Mouse (Mus musculus) limb, embryonic 13.5 days (tissue): Measurements from ENCODE around the gene Spata9. TPM values are rescaled to one million over a fixed set of nuclear protein-coding genes. Genes with fewer than 3 reads are reported as not detected.

Experiments used
- ATAC-seq: fragments of 200-750 bp; cut with Nextera tagmentation; 2 replicates; pipeline ENCODE4 v1.8.0; 2017; ENCODE audit warnings: low read depth, moderate number of reproducible peaks, moderate TSS enrichment; ENCODE audit not compliant: low FRiP score
- H3K27ac ChIP-seq: fragments of 300-500 bp; sonication (generic); 2 replicates; pipeline ENCODE4 v1.5.1; 2015; ENCODE audit warnings: inconsistent platforms, mild to moderate bottlenecking, moderate library complexity
- H3K27me3 ChIP-seq: fragments of 300-500 bp; sonication (generic); 2 replicates; pipeline ENCODE4 v1.6.1; 2015; ENCODE audit warnings: mild to moderate bottlenecking, inconsistent platforms
- H3K36me3 ChIP-seq: fragments of 300-500 bp; sonication (generic); 2 replicates; pipeline ENCODE4 v1.6.1; 2015; ENCODE audit warnings: inconsistent platforms, mild to moderate bottlenecking, moderate library complexity
- H3K4me1 ChIP-seq: fragments of 300-500 bp; sonication (generic); 2 replicates; pipeline ENCODE4 v1.6.1; 2015; ENCODE audit warnings: inconsistent platforms
- H3K4me2 ChIP-seq: fragments of 300-500 bp; sonication (generic); replicated peaks from 2 replicates; pipeline ENCODE4 v1.6.1; 2015; ENCODE audit warnings: inconsistent platforms, mild to moderate bottlenecking, moderate library complexity
- H3K4me3 ChIP-seq: fragments of 300-500 bp; sonication (generic); 2 replicates; pipeline ENCODE4 v1.5.1; 2015; ENCODE audit warnings: moderate library complexity, mild to moderate bottlenecking, inconsistent platforms
- H3K9ac ChIP-seq: fragments of 300-500 bp; sonication (generic); 2 replicates; pipeline ENCODE4 v1.6.1; 2015; ENCODE audit warnings: mild to moderate bottlenecking, inconsistent platforms
- H3K9me3 ChIP-seq: fragments of 300-500 bp; sonication (generic); 2 replicates; pipeline ENCODE4 v1.6.1; 2016; ENCODE audit warnings: inconsistent platforms
- WGBS: fragments of 180-500 bp; shearing (Covaris S2); methylation state at CpG from one replicate; pipeline ENCODE4 v1.1.7; 2015; 5-methylcytosine and 5-hydroxymethylcytosine counted together
- polyA plus RNA-seq: library from polyadenylated mRNA; unstranded; fragments of >200 nt; fragmentation: Nextera tagmentation; extraction: Ambion mirVana; gene quantifications from 2 replicates; pipeline ENCODE4 v1.2.1, GENCODE M21; 2015

Gene Spata9
- polyA plus RNA-seq, 1 experiment from 2014 or later, result 0.93 TPM

- Histone ChIP-seq H3K27ac (peak overlapping the region; percentile 100), H3K9me3 (no peaks in the 10 kb centered on the region), H3K4me2 (peak overlapping the region; percentile 73), H3K36me3 (peaks cover 6% of the 10 kb centered on the region), H3K27me3 (no peaks in the 10 kb centered on the region), H3K9ac (peak overlapping the region; percentile 99), H3K4me1 (peaks cover 21% of the 10 kb centered on the region), H3K4me3 (peak overlapping the region; percentile 84)
- ATAC-seq, result peak; percentile 29; the same call in 1 of the 2 replicates
- 2% methylated on average over 7 of the region's 7 CpGs for WGBS
Measured at GRCm38 (mm10) chr13:75944044-75944820, 22.7 kb upstream of the Spata9 start.

GRCm38 (mm10) chr13:75950295-75950694 lies 16.7 kb upstream of the Spata9 start:
- H3K36me3 ChIP-seq, result no peaks in the 10 kb centered on the region
- no peak overlapping the region for H3K4me3 ChIP-seq
- WGBS, result 14% methylated on average over 1 of the region's 1 CpGs
- no peak overlapping the region for H3K4me2 ChIP-seq
- no peak overlapping the region for H3K27ac ChIP-seq
- H3K4me1 ChIP-seq, result peaks cover 7% of the 10 kb centered on the region
- H3K27me3 ChIP-seq, result no peaks in the 10 kb centered on the region
- H3K9ac ChIP-seq, result no peak overlapping the region
- no peaks in the 10 kb centered on the region for H3K9me3 ChIP-seq
- peak; percentile 67; the same call in 1 of the 2 replicates for ATAC-seq

- Histone ChIP-seq H3K4me3 (no peak overlapping the region), H3K27me3 (no peaks in the 10 kb centered on the region), H3K4me1 (peaks cover 3% of the 10 kb centered on the region), H3K9ac (no peak overlapping the region), H3K9me3 (no peaks in the 10 kb centered on the region; the same call in 1 of the 2 replicates), H3K27ac (no peak overlapping the region), H3K4me2 (no peak overlapping the region), H3K36me3 (no peaks in the 10 kb centered on the region)
- peak; percentile 15; the same call in 1 of the 2 replicates for ATAC-seq
Measured at GRCm38 (mm10) chr13:75955357-75955992, 11.5 kb upstream of the Spata9 start.

GRCm38 (mm10) chr13:75974481-75974880 lies 7.5 kb downstream of the Spata9 start:
- Histone ChIP-seq H3K27me3 (no peaks in the 10 kb centered on the region), H3K4me2 (no peak overlapping the region), H3K4me1 (no peaks in the 10 kb centered on the region), H3K9me3 (no peaks in the 10 kb centered on the region), H3K9ac (no peak overlapping the region), H3K36me3 (no peaks in the 10 kb centered on the region), H3K4me3 (no peak overlapping the region), H3K27ac (no peak overlapping the region)
- no peak for ATAC-seq
- WGBS, result 86% methylated on average over 2 of the region's 2 CpGs

- H3K4me2 ChIP-seq, result no peak overlapping the region
- H3K4me3 ChIP-seq, result no peak overlapping the region
- H3K36me3 ChIP-seq, result no peaks in the 10 kb centered on the region
- H3K9me3 ChIP-seq, result no peaks in the 10 kb centered on the region
- H3K27me3 ChIP-seq, result no peaks in the 10 kb centered on the region
- WGBS, result 67% methylated on average over 1 of the region's 1 CpGs
- ATAC-seq, result no peak
- H3K27ac ChIP-seq, result no peak overlapping the region
- no peak overlapping the region for H3K9ac ChIP-seq
- no peaks in the 10 kb centered on the region for H3K4me1 ChIP-seq
Measured at GRCm38 (mm10) chr13:75975629-75976028, 8.7 kb downstream of the Spata9 start.

GRCm38 (mm10) chr13:75976218-75976617 lies 9.3 kb downstream of the Spata9 start:
- no peaks in the 10 kb centered on the region for H3K4me1 ChIP-seq
- H3K36me3 ChIP-seq, result no peaks in the 10 kb centered on the region
- H3K9ac ChIP-seq, result no peak overlapping the region
- no peaks in the 10 kb centered on the region for H3K27me3 ChIP-seq
- no peak overlapping the region for H3K27ac ChIP-seq
- no peak for ATAC-seq
- no peak overlapping the region for H3K4me2 ChIP-seq
- H3K9me3 ChIP-seq, result no peaks in the 10 kb centered on the region
- no peak overlapping the region for H3K4me3 ChIP-seq
- WGBS, result 91% methylated on average over 2 of the region's 2 CpGs

- Histone ChIP-seq H3K36me3 (no peaks in the 10 kb centered on the region), H3K9me3 (no peaks in the 10 kb centered on the region), H3K9ac (no peak overlapping the region), H3K4me3 (no peak overlapping the region), H3K4me1 (no peaks in the 10 kb centered on the region), H3K4me2 (no peak overlapping the region), H3K27me3 (no peaks in the 10 kb centered on the region), H3K27ac (no peak overlapping the region)
- 77% methylated on average over 2 of the region's 2 CpGs for WGBS
- ATAC-seq, result no peak
Measured at GRCm38 (mm10) chr13:75976649-75977048, 9.7 kb downstream of the Spata9 start.

GRCm38 (mm10) chr13:75981901-75982300 lies 15.0 kb downstream of the Spata9 start:
- Histone ChIP-seq H3K27me3 (no peaks in the 10 kb centered on the region), H3K27ac (no peak overlapping the region), H3K4me3 (no peak overlapping the region), H3K36me3 (no peaks in the 10 kb centered on the region), H3K9ac (no peak overlapping the region), H3K9me3 (no peaks in the 10 kb centered on the region), H3K4me1 (no peaks in the 10 kb centered on the region), H3K4me2 (no peak overlapping the region)
- ATAC-seq, result no peak

GRCm38 (mm10) chr13:75988096-75988495 lies 21.1 kb downstream of the Spata9 start:
- H3K4me2 ChIP-seq, result no peak overlapping the region
- H3K9me3 ChIP-seq, result no peaks in the 10 kb centered on the region
- H3K27me3 ChIP-seq, result no peaks in the 10 kb centered on the region
- H3K36me3 ChIP-seq, result no peaks in the 10 kb centered on the region
- H3K27ac ChIP-seq, result no peak overlapping the region
- H3K4me3 ChIP-seq, result no peak overlapping the region
- WGBS, result 94% methylated on average over 1 of the region's 1 CpGs
- no peak for ATAC-seq
- H3K9ac ChIP-seq, result no peak overlapping the region
- peaks cover 7% of the 10 kb centered on the region for H3K4me1 ChIP-seq

- ATAC-seq, result peak; percentile 92
- Histone ChIP-seq H3K27ac (no peak overlapping the region; the same call in 1 of the 2 replicates), H3K4me1 (peaks cover 7% of the 10 kb centered on the region), H3K9me3 (peaks cover 12% of the 10 kb centered on the region), H3K9ac (no peak overlapping the region), H3K4me3 (no peak overlapping the region), H3K27me3 (no peaks in the 10 kb centered on the region), H3K4me2 (0 out of 2 replicates have a peak overlapping the region, but pooled peaks have one; percentile 1), H3K36me3 (peaks cover 5% of the 10 kb centered on the region; the same call in 1 of the 2 replicates)
- WGBS, result 13% methylated on average over 9 of the region's 9 CpGs
Measured at GRCm38 (mm10) chr13:75992169-75993028, 25.4 kb downstream of the Spata9 start.

- no peak overlapping the region for H3K9ac ChIP-seq
- H3K27ac ChIP-seq, result no peak overlapping the region
- H3K4me2 ChIP-seq, result no peak overlapping the region
- H3K4me3 ChIP-seq, result no peak overlapping the region
- WGBS, result 68% methylated on average over 3 of the region's 3 CpGs
- no peaks in the 10 kb centered on the region for H3K27me3 ChIP-seq
- H3K36me3 ChIP-seq, result peaks cover 19% of the 10 kb centered on the region
- H3K4me1 ChIP-seq, result no peaks in the 10 kb centered on the region
- H3K9me3 ChIP-seq, result no peaks in the 10 kb centered on the region; the same call in 1 of the 2 replicates
- ATAC-seq, result no peak
Measured at GRCm38 (mm10) chr13:76003272-76003671, 36.3 kb downstream of the Spata9 start.

- Histone ChIP-seq H3K27me3 (no peaks in the 10 kb centered on the region), H3K4me3 (no peak overlapping the region), H3K4me2 (no peak overlapping the region), H3K9me3 (no peaks in the 10 kb centered on the region), H3K27ac (no peak overlapping the region), H3K4me1 (peaks cover 7% of the 10 kb centered on the region), H3K9ac (no peak overlapping the region), H3K36me3 (no peaks in the 10 kb centered on the region)
- 81% methylated on average over 2 of the region's 2 CpGs for WGBS
- no peak for ATAC-seq
Measured at GRCm38 (mm10) chr13:76014511-76014910, 47.6 kb downstream of the Spata9 start.
